Comparison of ENCODE assay signal across 17 mouse cellular contexts in the genomic region with DNA sequence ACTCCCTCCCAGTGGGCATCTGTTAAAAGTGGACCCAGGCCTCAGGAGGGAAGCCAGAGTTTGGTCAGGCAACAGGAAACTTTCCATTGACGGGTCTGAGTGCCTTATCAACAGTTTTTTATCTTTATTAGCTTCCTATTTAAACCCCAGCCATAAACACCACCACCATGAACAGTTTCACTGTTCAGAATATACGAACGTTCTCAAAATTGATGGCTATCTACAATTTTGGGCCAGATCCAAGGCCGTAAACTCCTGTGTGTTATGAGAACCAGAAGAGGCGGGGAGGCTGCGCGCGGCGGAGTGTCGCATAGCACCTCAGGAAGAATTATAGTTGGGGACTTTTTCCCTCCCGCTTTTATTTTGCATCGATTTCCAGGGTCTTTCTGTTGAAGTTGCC.
DNase-seq lines count a peak whose midpoint lies in the region; ATAC-seq and TF ChIP-seq lines count a peak whose summit lies in the region.
"Had no signal": no experiment of that assay in that cellular context is flagged by ENCODE, and none has a peak within 500 bp of the region (broad histone marks: within the 10 kb centered on the region; RNA-seq: fewer than 3 reads in every experiment).

No protein-coding gene starts in this region.

- peak; percentile 66 for DNase-seq in MEL (ENCODE audit: low read depth, low spot score)
- peak; percentile 33 for DNase-seq in kidney, adult 2 months
- peak; percentile 78 for DNase-seq in kidney, postnatal 0 days (ENCODE audit: low spot score)
- DNase-seq in Muller cell, postnatal 12 days (ENCODE audit: inconsistent ontology term): no peak
- DNase-seq in liver: no peak
- no peak for DNase-seq in ovary, postnatal 14 days (ENCODE audit: low spot score)
- DNase-seq: adrenal gland, postnatal 36 days; cerebellum, adult 11 months; cerebellum, adult 9-11 months; lung, postnatal 4 days had no signal

- TF ChIP-seq EP300 in MEL (IDR thresholded peaks at IDR 0.05; ENCODE audit: low read depth in 1 of 2, low read length in 2 of 2): 0 out of 4 replicates have a peak, but pooled peaks of 1 of the 2 experiments have one; percentile 16

- H3K4me1 ChIP-seq in MEL (ENCODE audit: control insufficient read depth in 1 of 2, insufficient read depth in 2 of 2, low read length in 2 of 2): peaks cover 0 to 3% of the 10 kb centered on the region in 2 experiments; a peak in 2 of 4 replicates
- no peaks in the 10 kb centered on the region for H3K4me1 ChIP-seq in kidney, adult 2 months (ENCODE audit: control insufficient read depth, insufficient read depth, low read length)
- peaks cover 8% of the 10 kb centered on the region for H3K4me1 ChIP-seq in kidney, postnatal 0 days (replicated peaks; ENCODE audit: insufficient read depth, low read length)
- H3K4me1 ChIP-seq in limb, embryonic 13.5 days: peaks cover 28% of the 10 kb centered on the region
- H3K4me1 ChIP-seq: lung, embryonic 15.5 days; neural tube, embryonic 12.5 days had no signal

- no peak overlapping the region for H3K27ac ChIP-seq in MEL (ENCODE audit: control insufficient read depth, low read depth, low read length)
- H3K27ac ChIP-seq in kidney, adult 2 months (ENCODE audit: insufficient read depth, low read depth, low read length): no peak overlapping the region
- H3K27ac ChIP-seq in kidney, postnatal 0 days: no peak overlapping the region
- no peak overlapping the region for H3K27ac ChIP-seq in limb, embryonic 13.5 days
- H3K27ac ChIP-seq: hindbrain, embryonic 15.5 days; layer of hippocampus, adult 2 months; liver, embryonic 14.5 days; lung, embryonic 15.5 days; midbrain, embryonic 15.5 days; neural tube, embryonic 12.5 days had no signal

- peaks cover 0 to 3% of the 10 kb centered on the region in 2 experiments; a peak in 1 of 4 replicates for H3K27me3 ChIP-seq in MEL (ENCODE audit: control insufficient read depth in 1 of 2, insufficient read depth in 2 of 2, low read length in 2 of 2)
- no peaks in the 10 kb centered on the region for H3K27me3 ChIP-seq in kidney, adult 2 months (replicated peaks; ENCODE audit: control insufficient read depth, insufficient read depth, low read length)
- H3K27me3 ChIP-seq in kidney, postnatal 0 days (ENCODE audit: insufficient read depth, low read length): peaks cover 11% of the 10 kb centered on the region; the same call in 1 of the 2 replicates
- H3K27me3 ChIP-seq in limb, embryonic 13.5 days: peaks cover 62% of the 10 kb centered on the region

- peaks cover 0 to 2% of the 10 kb centered on the region in 2 experiments; a peak in 2 of 4 replicates for H3K36me3 ChIP-seq in MEL (ENCODE audit: control insufficient read depth in 1 of 2, insufficient read depth in 2 of 2, low read length in 2 of 2)
- no peaks in the 10 kb centered on the region for H3K36me3 ChIP-seq in kidney, adult 2 months (ENCODE audit: control insufficient read depth, insufficient read depth, low read length)
- H3K36me3 ChIP-seq in kidney, postnatal 0 days (ENCODE audit: insufficient read depth, low read length): no peaks in the 10 kb centered on the region
- H3K36me3 ChIP-seq in limb, embryonic 13.5 days: no peaks in the 10 kb centered on the region
- H3K36me3 ChIP-seq: hindbrain, embryonic 15.5 days; lung, embryonic 15.5 days; midbrain, embryonic 15.5 days; neural tube, embryonic 12.5 days had no signal

- no peak for ATAC-seq in kidney, postnatal 0 days (replicated peaks; ENCODE audit: low FRiP score, low read depth)
- peak; percentile 51; the same call in 1 of the 2 replicates for ATAC-seq in limb, embryonic 13.5 days (ENCODE audit: low FRiP score, low read depth)
- ATAC-seq: midbrain, embryonic 15.5 days had no signal

- TF ChIP-seq CTCF in MEL (IDR thresholded peaks at IDR 0.05 in 2 of 3, conservative IDR thresholded peaks at IDR 0.05 in 1 of 3; ENCODE audit: control insufficient read depth in 1 of 3, insufficient read depth in 1 of 3, low read depth in 2 of 3, low read length in 3 of 3, poor library complexity in 1 of 3, severe bottlenecking in 1 of 3): no peak
- TF ChIP-seq CTCF in kidney, adult 2 months (conservative IDR thresholded peaks at IDR 0.05; ENCODE audit: insufficient read depth, insufficient read length, low read depth, low read length): no peak
- no peak for TF ChIP-seq CTCF in kidney, postnatal 0 days (IDR thresholded peaks at IDR 0.05; ENCODE audit: low read depth)

- H3K9ac ChIP-seq in MEL (ENCODE audit: control insufficient read depth, low read depth, low read length, poor library complexity, severe bottlenecking): no peak overlapping the region
- no peak overlapping the region for H3K9ac ChIP-seq in kidney, postnatal 0 days (ENCODE audit: low read depth, low read length)
- H3K9ac ChIP-seq in limb, embryonic 13.5 days: no peak overlapping the region
- H3K9ac ChIP-seq: hindbrain, embryonic 15.5 days; liver, embryonic 14.5 days; lung, embryonic 15.5 days; midbrain, embryonic 15.5 days; neural tube, embryonic 12.5 days had no signal

- WGBS in kidney, adult 2 months: 35% methylated on average over 12 of the region's 12 CpGs
- WGBS in kidney, postnatal 0 days: 19% methylated on average over 12 of the region's 12 CpGs
- WGBS in limb, embryonic 13.5 days: 21% methylated on average over 12 of the region's 12 CpGs

- no peak overlapping the region for H3K4me2 ChIP-seq in kidney, postnatal 0 days (ENCODE audit: low read length)
- H3K4me2 ChIP-seq in limb, embryonic 13.5 days (replicated peaks): 0 out of 2 replicates have a peak overlapping the region, but pooled peaks have one; percentile 0
- H3K4me2 ChIP-seq: hindbrain, embryonic 15.5 days; lung, embryonic 15.5 days; midbrain, embryonic 15.5 days; neural tube, embryonic 12.5 days had no signal

- no peaks in the 10 kb centered on the region for H3K79me2 ChIP-seq in MEL (ENCODE audit: control insufficient read depth, insufficient read depth, low read length, poor library complexity)

- H3K9me3 ChIP-seq in MEL (replicated peaks; ENCODE audit: insufficient read depth, low read length): no peaks in the 10 kb centered on the region
- no peaks in the 10 kb centered on the region for H3K9me3 ChIP-seq in kidney, postnatal 0 days (replicated peaks; ENCODE audit: low read length)
- H3K9me3 ChIP-seq in limb, embryonic 13.5 days: no peaks in the 10 kb centered on the region
- H3K9me3 ChIP-seq: hindbrain, embryonic 15.5 days; lung, embryonic 15.5 days; midbrain, embryonic 15.5 days; neural tube, embryonic 12.5 days had no signal

- no peak for TF ChIP-seq RAD21 in MEL (IDR thresholded peaks at IDR 0.05; ENCODE audit: low read depth, low read length)

- TF ChIP-seq POLR2A in MEL (IDR thresholded peaks at IDR 0.05; ENCODE audit: control insufficient read depth in 1 of 2, insufficient read depth in 1 of 2, low read depth in 1 of 2, low read length in 2 of 2, poor library complexity in 1 of 2): no peak
- TF ChIP-seq POLR2A in kidney, adult 2 months (IDR thresholded peaks at IDR 0.05; ENCODE audit: low read depth, low read length): no peak

- no peak overlapping the region for H3K4me3 ChIP-seq in MEL (ENCODE audit: control insufficient read depth in 1 of 2, insufficient read depth in 1 of 2, low read depth in 2 of 2, low read length in 2 of 2)
- H3K4me3 ChIP-seq in kidney, adult 2 months (ENCODE audit: insufficient read depth, low read depth, low read length): no peak overlapping the region
- H3K4me3 ChIP-seq in kidney, postnatal 0 days (replicated peaks; ENCODE audit: low read depth, low read length): no peak overlapping the region
- no peak overlapping the region for H3K4me3 ChIP-seq in limb, embryonic 13.5 days
- H3K4me3 ChIP-seq: hindbrain, embryonic 15.5 days; layer of hippocampus, adult 2 months; lung, embryonic 15.5 days; midbrain, embryonic 15.5 days; neural tube, embryonic 12.5 days had no signal

TF ChIP-seq in MEL, 35 proteins besides CTCF, POLR2A, EP300 and RAD21:
- no peak for TF ChIP-seq USF1 (IDR thresholded peaks at IDR 0.05; ENCODE audit: low read depth, low read length)
- TF ChIP-seq GATA1 (IDR thresholded peaks at IDR 0.05; ENCODE audit: low read depth, low read length): 0 out of 2 replicates have a peak, but pooled peaks have one; percentile 26
- peak; percentile 34; the same call in 1 of the 2 replicates for TF ChIP-seq NRF1 (IDR thresholded peaks at IDR 0.05; ENCODE audit: insufficient read depth, low read depth, low read length, poor library complexity, severe bottlenecking)
- peak; percentile 26; the same call in 1 of the 2 replicates for TF ChIP-seq ETS1 (IDR thresholded peaks at IDR 0.05; ENCODE audit: low read depth, low read length)

Comparison
In these comparisons a context has a peak if more than half of its experiments do, and no peak if none do; other contexts are left out.
1. DNase-seq: peak in MEL (single experiment), kidney, adult 2 months (single experiment) and kidney, postnatal 0 days (single experiment); none in Muller cell, postnatal 12 days (single experiment), liver (single experiment) and ovary, postnatal 14 days (single experiment).